Mouse (Mus musculus): Measurements from ENCODE around the gene Znrf4.
"Not testable (repeated sequence)": the region's sequence is repeated elsewhere in the genome, so short reads cannot be mapped to it uniquely, and the experiment has no call there.

Gene Znrf4

DNA sequence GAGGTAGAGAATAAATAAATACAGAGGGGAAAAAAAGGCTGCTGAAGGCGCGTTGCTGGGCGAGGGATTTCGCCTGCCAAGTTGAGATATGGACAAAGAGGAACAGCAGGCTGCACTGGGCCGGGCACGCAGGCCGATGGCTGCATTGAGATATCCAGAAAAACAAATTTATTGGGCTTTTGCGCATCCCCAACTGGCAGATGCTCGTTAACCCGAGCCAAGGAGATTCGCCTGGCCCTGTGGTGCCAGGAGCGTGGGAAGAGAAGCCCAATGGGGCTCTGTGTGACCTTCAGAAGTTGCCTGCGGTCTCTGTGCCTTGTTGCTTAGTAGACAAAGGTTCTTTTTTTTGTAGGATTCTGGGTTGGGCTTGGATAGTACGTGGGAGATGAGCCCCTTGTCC is 24.0 kb upstream of the Znrf4 start:
- DNase-seq (ENCODE audit: low read depth, low spot score): no peak

DNA sequence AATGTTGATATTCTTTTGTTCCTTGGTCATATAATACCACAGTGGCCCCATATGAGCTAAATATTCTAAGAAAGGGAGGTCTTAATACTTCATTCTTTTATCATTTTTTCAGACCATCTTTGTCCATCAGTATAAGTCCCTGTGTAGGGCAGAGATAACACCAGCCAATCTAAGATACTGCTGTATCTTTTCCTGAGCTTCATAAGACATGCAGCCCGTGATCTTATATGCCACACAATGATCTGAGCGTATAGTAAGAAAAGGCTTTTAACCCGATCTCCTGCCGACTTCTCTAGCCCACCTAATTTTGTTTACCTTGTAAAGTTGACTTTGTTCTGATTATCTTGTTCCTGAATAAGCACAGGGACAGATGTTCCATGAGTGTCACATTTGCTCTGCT is 12.7 kb upstream of the Znrf4 start:
- no peak for DNase-seq (ENCODE audit: low read depth, low spot score)

DNA sequence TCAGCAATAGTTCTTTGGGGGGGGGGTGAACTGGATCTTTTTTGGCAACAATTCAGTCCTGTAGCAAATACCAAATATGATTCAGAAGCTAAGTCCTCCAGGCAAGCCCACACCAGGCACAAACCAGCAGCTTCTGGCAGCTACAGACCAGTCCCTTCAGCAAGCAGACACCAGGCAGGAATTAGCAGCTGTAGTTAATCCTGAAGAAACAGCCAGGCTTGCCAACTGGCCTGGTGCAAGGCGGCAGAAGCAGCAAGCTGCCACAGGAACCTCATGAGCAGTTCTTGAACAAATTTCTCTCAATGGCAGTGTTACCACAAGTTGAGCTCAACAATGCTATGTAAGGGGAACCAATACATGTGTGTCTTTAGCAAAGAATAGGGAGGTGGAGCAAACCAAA is 10.5 kb upstream of the Znrf4 start:
- no peak for DNase-seq (ENCODE audit: low read depth, low spot score)

DNA sequence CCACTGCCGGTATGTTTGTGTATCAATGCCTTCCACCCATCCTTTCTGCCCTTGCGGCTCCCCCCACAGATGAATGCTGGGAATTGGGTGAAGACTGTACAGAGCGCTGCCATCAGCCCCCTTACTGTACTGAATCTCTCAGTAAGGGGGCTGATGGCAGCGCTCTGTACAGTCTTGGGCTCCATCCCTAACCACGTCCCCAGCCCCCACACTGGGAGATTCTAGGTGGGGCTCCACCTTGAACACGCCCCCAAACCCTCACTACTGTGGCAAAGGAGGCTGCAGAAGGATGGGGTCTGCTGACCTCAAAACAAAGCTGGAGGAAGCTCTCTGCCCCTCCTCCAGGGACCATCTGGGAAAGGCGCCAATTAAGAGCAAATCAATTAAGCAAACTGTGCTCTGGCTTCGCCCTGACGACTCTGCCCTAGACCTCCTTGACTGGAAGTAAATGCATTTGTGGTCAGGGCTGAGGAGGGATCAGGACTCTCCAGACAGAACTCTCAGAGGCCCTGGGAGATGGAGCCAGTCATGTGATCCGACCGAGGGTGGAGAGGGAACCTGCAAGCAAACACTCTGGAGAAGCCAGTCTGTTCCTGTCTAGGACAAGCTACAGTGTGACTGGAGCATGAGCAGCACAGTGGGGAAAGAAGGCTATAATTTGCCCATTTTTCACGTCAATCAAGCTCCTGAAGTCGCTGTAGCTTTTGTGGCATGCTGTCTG is 3.6 kb upstream of the Znrf4 start:
- DNase-seq (ENCODE audit: low read depth, low spot score): peak; percentile 32

DNA sequence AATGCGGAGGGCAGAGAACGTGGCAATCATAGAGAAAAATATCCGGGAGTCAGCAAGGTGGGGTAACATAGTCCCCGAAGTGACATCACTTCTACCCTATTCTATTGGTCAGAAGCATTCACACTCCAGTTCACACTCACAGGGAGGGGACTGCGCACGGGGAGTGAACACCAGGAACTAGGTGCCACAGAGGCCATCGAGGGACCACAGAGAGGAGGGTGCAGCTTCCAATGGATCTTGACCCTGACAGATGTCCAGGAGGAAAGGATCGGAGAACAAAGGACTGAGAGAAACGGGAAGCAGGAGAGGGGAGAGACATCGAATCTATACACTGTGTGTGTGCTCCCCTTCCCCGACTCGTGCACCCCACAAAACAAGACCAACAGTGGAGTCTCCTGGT is 2.7 kb upstream of the Znrf4 start:
- DNase-seq (ENCODE audit: low read depth, low spot score): no peak

DNA sequence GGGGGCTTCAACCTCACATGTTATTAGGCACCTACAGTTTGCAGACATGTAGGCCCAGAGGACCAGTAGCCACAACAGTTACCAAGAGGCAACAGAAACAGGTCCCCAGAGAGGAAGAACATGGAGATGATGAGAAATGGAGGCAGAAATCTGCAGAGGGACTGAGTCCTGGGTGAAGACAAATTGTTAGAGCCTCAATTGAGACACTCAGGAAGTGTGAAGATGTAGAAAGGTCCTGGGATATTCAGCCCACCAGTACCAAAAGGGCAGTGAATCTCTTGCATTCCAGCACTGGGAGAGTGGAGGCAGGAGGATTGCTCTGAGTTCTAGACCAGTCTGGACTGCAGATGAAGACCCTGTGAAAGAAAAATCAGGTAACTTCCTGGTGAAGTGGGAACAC is 2.1 kb upstream of the Znrf4 start:
- DNase-seq (ENCODE audit: low read depth, low spot score): no peak

DNA sequence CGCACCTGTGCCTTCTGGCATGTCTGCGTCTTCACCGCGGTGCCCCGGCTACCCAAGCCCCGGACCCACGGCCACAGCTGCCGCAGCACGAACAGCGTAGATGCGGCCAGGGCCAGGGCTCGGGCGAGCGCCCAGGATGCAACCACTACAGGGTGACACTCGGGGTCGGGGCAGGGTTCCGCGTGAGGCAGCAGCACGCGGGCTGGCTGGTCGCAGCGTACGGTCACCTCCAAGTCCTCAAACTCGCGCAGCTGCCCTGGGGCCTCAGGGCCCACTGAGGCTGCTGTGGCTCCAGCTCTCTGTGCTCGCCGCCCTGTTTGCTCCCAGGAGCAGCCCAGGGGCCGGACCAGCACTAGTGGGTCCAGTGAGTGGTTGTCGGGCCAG is 532 bp downstream of the Znrf4 start:
- DNase-seq (ENCODE audit: low read depth, low spot score): no peak

DNA sequence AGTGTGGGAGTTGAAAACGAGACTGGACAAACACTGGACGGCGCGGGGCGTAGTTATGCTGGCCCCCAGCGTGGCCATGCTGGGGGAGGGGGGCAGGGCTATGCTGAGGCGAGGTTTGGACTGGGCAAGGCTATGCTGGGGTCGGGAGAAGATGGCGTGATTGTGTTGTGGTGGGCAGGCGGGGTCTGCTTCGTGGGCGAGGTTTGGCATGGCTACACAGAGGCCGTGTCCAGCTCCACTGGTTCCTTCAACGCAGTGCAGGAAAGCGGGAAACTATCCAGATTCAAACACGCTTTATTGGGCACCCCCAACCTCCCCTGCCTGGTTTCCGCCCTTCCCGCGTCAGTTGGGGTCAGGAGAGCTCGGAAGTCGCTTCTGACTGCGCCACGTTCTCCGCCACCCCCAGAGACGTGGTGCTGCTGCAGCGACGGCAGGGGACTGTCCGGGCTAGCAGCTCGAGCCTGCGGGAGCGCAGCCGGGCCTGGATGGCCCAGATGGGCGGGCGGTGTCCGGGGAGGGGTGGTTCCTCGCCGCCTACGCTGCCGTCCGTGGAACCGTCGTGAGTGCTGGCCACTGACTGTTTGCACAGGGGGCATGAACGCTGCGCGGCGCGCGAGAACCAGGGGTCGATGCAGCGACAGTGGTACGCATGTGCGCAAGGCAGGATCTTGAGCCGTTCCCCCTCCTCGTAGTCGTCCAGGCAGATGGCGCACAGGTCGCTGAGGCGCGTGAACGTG is 1.1 kb downstream of the Znrf4 start:
- DNase-seq (ENCODE audit: low read depth, low spot score): no peak

DNA sequence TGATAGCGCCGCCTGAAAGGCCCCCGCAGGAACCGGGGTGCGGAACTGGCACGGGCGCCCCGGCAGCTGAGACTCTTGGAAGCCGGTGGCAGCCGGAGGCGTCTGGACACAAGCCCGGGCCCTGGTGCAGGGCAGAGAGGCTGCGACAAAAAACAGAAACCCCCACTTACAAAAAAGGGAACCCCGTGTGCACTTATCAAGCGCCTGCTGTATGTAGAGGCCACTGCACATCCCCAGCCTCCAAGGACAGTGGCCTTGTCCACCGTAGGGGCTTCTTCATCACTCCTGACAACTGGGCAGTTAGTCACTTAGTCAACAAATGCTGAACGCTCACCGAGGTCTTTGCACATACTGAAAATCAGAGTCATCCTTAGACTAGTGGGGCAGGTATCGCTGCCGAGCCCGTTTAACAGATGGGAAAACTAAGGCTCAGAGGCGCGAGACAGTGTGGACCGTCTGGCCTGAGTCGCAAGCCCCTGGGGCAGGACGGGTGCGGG is 1.7 kb downstream of the Znrf4 start:
- no peak for DNase-seq (ENCODE audit: low read depth, low spot score)

DNA sequence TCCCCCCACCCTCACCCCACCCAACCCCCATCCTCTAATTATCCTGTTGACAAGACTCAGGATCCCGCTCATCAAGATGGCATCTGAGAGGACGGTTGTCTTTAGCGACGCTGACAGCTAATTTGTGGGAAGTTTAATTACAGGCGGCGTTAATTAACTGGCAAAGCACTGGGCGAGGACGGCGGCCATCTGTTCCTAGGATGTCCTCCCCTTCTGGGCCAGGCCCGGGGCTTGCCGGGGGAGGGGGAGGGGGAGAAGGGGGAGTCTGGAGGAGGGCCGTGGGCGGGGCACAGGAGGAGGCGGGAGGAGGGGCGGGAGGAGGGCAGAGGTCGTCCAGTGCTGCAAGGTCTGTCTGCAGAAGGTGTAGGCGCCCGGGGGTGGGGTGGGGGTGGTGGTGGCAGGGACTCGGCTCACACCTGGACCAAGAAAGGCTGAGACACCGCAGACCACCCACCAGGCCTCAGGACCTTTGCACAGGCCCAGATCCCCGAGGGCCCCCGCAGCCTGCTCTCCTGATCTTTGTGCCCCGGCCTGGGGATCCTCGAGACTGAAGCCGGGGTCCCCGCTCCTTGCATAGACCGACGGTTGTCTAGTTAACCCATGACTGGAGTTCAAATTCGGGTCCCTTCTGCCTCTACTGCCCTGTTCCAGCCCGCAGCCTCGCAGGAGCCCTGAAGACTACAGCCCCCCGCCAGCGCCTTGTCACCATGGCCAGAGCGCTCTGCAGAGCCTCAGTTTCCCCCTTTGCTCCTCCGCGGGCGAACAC is 2.3 kb downstream of the Znrf4 start:
- DNase-seq (ENCODE audit: low read depth, low spot score): no peak

DNA sequence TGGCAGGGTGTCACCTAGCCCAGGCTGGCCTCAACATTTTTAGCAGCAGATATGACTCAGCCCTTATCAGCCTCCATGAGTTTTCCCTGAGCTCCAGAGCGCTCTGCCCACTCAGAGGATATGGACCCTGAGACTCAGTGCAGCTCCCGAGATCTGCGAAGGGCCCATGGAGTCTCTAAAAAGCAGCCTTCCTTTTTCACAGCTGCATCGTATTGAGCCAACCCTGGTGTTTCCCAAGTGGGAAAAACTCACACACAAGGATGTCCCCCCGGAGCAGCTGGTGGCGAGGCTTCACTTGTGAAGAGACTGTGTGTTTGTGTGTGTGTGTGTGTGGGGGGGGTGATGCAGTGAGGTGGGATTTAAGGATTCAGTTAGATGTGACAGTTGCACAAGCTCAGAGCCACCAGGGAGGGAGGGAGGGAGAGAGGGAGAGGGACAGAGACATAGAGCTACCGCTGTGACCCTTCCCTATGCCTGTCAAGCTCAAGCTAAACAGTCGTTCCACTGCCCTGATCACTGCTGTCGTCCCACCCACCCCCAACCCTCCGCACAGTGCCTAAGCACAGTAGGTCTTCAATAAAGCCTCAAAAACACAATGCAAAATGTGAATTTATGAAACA is 3.1 kb downstream of the Znrf4 start:
- no peak for DNase-seq (ENCODE audit: low read depth, low spot score)

DNA sequence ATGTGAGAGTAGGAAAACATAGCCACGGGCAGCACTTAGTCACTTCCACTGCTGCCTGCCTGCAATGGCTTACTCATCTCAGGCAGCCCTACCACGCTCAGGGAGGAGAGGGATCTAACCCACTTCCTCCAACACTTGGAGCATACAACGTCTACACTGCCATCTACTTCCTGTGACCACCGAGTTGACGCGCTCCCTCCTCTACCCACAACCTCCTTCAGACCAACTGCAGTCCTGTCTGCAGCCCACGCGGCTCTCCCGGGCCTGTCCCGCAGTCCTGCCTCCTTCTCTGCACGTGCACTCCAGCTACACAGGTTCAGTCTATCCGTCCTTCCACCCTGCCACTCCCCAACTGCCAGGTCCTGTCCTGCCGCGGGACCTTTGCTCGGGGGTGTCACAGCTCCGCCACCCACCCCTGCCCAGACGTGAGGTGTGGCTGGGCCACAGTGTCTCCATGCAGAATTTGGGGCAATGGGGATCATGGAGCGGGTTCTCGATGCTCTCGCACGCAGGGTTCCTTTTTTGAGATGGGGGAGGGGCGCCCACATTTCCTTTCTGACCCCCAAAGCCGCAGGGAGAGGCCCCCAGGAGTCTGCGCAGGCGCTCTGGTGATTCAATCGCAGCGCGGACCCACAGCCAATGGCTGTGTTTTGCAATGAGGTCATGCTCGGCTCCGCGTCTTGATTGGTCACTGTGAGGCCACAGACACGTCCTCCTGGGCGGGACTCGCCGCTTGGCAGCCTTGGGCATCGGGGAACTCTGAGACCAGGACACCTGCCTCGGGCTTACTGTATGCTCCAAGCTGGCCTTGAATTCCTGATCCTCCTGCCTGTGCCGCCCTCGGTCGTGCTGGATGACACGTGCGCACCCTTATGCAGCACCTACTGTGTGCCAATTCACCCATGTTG is 4.8 kb downstream of the Znrf4 start:
- peak; percentile 96 for DNase-seq (ENCODE audit: low read depth, low spot score)

DNA sequence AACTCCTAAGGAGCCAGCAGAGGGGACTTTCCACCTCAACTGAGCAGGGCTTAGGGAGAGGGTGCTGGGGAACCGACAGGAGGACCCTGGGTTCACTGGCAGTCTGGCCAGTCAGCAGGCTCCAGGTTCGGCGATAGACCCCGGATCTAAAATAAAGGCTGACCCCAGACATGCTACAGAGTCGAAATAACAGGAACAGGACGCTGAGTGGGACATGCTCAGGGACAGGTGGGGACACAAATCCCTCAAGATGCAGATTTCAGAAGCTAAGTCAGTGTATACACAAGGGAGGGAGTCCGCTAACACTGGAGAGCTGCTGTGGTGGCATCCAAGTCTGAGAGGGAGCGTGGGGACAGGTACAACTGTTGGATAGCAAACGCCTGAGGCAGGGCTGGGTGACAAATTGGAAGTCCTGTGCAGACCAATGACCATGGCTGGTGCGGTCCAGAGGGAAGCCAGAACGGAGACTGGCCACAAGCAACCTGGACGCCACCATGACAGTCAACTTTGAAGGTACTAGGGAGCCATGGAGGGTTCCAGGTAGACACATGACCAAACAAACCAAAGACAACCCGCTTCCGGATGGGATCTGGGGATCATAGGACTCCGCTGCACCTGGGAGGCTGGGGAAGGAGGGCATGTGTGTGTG is 5.7 kb downstream of the Znrf4 start:
- no peak for DNase-seq (ENCODE audit: low read depth, low spot score)

DNA sequence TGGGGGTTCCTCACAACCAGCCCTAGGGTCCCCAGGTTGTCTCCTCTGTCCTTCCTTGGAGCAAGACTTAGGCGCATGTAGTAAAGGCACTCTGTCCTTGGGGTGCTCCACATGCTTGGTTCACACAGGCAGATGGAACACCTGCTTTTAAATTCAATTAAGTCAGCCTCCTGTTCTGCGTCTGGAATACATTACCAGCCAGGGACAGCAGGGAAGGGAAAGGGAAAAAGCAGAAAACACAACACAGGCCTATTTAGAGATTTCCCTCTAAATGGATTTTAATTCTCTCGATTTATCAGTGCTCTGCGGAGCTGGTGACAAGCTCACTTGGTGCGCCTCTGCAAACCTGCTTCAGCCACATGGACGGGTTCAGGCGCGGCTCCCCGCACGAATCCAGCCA is 6.8 kb downstream of the Znrf4 start:
- DNase-seq (ENCODE audit: low read depth, low spot score): no peak

DNA sequence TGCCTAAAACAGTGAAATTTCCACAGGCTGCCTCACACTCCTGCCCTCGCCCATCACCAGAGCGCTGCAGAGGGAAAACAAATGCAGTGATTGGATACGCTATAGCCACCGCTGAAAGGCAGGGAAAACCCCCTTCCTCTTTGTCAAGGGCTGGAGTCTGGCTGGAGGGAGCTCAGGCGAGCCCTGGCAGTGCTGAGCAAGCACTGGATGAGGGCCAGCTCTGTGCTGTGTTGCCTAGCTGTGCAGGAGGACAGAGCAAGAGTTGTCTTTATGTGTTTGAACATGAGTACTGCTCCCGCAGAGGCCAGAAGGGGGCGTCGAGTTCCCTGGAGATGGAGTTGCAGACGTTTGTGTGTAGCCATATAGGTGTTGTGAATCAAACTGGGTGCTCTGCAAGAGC is 9.7 kb downstream of the Znrf4 start:
- DNase-seq (ENCODE audit: low read depth, low spot score): no peak

DNA sequence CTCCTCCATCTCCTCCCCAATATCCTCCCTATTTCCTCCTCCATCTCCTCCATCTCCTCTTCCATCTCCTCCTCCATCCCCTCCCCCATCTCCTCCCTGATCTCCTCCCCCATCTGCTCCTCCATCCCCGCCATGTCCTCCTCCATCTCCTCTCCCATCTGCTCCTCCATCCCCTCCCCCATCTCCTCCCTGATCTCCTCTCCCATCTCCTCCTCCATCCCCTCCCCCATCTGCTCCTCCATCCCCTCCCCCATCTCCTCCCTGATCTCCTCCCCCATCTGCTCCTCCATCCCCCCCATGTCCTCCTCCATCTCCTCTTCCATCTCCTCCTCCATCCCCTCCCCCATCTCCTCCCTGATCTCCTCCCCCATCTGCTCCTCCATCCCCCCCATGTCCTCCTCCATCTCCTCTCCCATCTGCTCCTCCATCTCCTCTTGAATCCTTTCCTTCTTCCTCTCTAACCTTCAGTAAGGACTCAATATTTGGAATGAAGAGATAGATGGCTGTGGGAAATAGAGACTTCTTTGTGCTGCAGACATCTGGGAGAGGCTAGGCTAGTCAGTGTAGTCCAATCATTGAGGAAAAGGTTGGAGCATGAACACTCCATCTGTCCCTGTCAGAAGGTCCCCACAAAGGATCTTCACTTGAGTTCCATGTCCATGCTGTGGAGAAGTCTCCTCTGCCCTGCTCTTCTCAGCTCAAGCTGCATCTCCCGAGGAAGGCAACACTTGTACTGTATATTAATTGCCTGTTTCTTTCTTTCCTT is 10.4 kb downstream of the Znrf4 start:
- not testable (repeated sequence) for DNase-seq (ENCODE audit: low read depth, low spot score)

DNA sequence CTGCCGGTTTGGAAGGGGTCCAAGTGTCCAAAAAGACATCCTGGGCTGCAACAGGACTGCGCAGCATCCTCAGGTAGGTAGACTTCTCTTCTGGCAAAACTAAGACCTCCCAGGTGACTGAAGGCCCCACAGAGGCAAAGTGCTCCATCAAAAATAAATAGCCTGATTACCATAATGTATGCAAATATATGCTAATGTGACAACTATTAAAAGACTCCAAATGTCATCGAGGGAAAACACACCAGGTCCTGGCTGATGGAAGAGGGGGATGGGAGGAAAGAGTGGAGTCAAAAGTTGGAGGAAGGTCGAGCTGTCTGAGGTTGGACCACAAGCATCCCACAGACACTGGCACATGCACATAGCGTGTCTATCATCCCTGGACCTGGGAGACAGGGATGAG is 13.0 kb downstream of the Znrf4 start:
- no peak for DNase-seq (ENCODE audit: low read depth, low spot score)

DNA sequence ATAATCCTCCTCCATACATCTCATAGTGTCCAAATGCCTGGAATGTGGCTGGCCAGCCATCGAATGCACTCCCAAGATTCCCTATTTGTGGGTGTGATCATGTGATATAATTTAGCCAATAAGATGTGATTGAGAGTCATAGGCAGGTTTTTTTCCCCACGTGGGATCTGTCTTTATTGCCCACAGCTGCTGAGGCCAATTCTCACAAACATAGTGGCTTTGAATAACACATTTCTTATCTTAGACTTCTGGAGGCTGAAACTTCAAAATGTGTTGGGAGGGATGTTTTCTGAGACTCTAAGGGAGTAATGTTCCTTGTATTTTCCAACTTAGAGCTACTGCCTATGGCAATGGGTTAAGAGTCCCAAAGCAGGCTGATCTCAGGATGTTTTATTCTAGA is 17.8 kb downstream of the Znrf4 start:
- peak; percentile 82 for DNase-seq (ENCODE audit: low read depth, low spot score)

DNA sequence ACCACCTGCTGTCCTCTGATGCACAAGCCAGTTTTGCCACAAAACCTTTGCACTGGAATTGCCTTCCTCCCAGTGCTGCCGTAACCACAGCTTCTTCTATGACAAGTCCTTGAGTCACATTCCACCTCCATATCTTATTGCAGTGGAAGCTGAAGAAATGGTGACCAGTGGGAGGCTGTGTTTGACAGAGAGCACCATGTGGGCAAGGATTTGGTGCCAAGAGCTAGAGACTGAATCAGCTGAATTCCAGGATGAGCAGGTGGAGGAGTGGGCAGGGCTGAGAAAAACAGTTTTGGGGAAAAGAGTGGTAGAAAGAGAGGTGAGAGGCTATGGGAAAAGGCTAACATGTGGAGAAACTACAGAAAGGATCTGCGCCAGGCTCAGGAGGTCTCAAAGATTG is 18.4 kb downstream of the Znrf4 start:
- peak; percentile 91 for DNase-seq (ENCODE audit: low read depth, low spot score)

Measured in telencephalon, adult 2 months (tissue).